Mouse (Mus musculus): ENCODE measurements at regions not wholly inside any gene's neighbourhood (a gene's known extent, or its start where the extent isn't known, plus 50 kb on each side); places are given as distances from the start of the nearest gene placed in this dataset.

DNA sequence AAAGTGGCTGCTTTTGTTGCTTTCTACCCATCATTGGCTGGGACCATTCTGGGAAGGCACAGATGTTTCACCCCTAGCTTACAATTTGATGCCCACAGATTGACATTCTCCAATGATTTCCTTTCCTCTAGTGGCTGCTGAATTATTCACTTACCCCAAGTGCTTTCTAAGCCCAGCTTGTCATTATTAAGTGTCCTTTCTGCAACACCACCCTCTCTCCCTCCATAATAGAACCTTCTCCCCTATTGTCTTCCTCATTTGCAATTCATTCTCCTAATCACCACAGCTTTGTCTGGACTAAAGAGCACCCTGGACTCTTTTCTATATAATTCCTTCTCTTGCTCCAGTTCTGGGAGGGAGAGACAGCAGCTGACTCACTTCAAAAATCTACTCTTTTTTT is 2780.0 kb upstream of the 5930422O12Rik start:
- ATAC-seq (replicated peaks; ENCODE audit: low FRiP score) (peak; percentile 78), DNase-seq (ENCODE audit: low spot score) (no peak)
- Histone ChIP-seq H3K4me2 (ENCODE audit: low read depth, low read length, severe bottlenecking) (no peak overlapping the region), H3K36me3 (ENCODE audit: control insufficient read depth, insufficient read depth, low read length) (no peaks in the 10 kb centered on the region), H3K9me3 (ENCODE audit: control insufficient read depth, low read length) (no peaks in the 10 kb centered on the region), H3K27me3 (ENCODE audit: control insufficient read depth, insufficient read depth, low read length) (no peaks in the 10 kb centered on the region), H3K4me1 (replicated peaks; ENCODE audit: control insufficient read depth, insufficient read depth, low read length) (no peaks in the 10 kb centered on the region), H3K4me3 (ENCODE audit: low read depth, low read length) (no peak overlapping the region), H3K27ac (ENCODE audit: low read depth, low read length) (no peak overlapping the region; the same call in 1 of the 2 replicates), H3K9ac (ENCODE audit: low read length) (no peak overlapping the region)

DNA sequence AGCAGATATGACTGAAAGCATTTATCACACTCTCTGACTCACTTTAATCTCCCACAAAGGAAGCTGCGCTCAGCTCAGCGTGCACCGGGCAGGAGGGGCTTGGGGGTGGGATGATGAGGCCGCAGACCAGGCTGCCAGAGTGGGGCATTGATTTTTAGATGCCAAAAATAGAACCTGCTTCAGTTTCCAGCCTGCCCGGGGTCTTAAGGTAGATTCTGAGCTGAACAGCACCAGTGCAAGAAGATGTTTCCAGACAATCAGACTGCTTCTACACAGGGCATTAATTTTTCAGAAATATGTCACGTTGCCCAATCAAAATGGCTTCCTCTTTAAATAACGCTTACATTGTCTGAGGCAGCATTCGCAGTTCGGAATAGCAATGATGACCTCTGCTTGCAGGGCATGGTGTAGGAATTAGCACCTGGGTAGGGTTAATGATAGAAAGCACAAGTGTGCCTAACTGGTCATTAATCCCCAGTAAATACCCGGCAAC is 2772.7 kb upstream of the 5930422O12Rik start:
- Histone ChIP-seq H3K27ac (ENCODE audit: low read depth, low read length) (no peak overlapping the region), H3K4me2 (ENCODE audit: low read depth, low read length, severe bottlenecking) (no peak overlapping the region), H3K9me3 (ENCODE audit: control insufficient read depth, low read length) (no peaks in the 10 kb centered on the region), H3K27me3 (ENCODE audit: control insufficient read depth, insufficient read depth, low read length) (no peaks in the 10 kb centered on the region), H3K4me3 (ENCODE audit: low read depth, low read length) (no peak overlapping the region), H3K4me1 (replicated peaks; ENCODE audit: control insufficient read depth, insufficient read depth, low read length) (no peaks in the 10 kb centered on the region), H3K9ac (ENCODE audit: low read length) (no peak overlapping the region), H3K36me3 (ENCODE audit: control insufficient read depth, insufficient read depth, low read length) (no peaks in the 10 kb centered on the region)
- ATAC-seq (replicated peaks; ENCODE audit: low FRiP score) (no peak), DNase-seq (ENCODE audit: low spot score) (no peak)
- 72% methylated on average over 10 of the region's 10 CpGs for WGBS

DNA sequence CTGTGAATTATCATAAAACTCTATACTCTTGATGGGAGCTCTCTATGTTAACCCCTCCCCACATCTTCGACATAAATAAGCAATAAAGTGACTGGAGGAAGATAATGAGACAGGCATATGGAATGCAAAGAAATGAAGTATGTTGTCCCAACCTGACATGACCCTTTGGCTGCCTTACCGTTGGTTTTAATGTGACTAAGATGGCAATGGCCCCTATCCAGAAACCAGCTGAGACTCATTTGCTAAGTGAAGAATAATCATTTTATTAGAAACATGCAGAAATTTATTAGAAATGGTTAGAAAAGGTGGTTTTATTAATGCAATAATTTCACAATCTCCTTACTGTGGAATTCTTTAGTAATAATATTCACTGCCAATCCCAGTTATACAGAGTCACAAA is 2767.2 kb upstream of the 5930422O12Rik start:
- Histone ChIP-seq H3K4me2 (ENCODE audit: low read depth, low read length, severe bottlenecking) (no peak overlapping the region), H3K4me1 (replicated peaks; ENCODE audit: control insufficient read depth, insufficient read depth, low read length) (no peaks in the 10 kb centered on the region), H3K36me3 (ENCODE audit: control insufficient read depth, insufficient read depth, low read length) (no peaks in the 10 kb centered on the region), H3K27ac (ENCODE audit: low read depth, low read length) (no peak overlapping the region), H3K9ac (ENCODE audit: low read length) (no peak overlapping the region), H3K9me3 (ENCODE audit: control insufficient read depth, low read length) (no peaks in the 10 kb centered on the region), H3K27me3 (ENCODE audit: control insufficient read depth, insufficient read depth, low read length) (no peaks in the 10 kb centered on the region), H3K4me3 (ENCODE audit: low read depth, low read length) (no peak overlapping the region)
- DNase-seq (ENCODE audit: low spot score) (no peak), ATAC-seq (replicated peaks; ENCODE audit: low FRiP score) (no peak)
- WGBS: 82% methylated on average over 2 of the region's 2 CpGs

DNA sequence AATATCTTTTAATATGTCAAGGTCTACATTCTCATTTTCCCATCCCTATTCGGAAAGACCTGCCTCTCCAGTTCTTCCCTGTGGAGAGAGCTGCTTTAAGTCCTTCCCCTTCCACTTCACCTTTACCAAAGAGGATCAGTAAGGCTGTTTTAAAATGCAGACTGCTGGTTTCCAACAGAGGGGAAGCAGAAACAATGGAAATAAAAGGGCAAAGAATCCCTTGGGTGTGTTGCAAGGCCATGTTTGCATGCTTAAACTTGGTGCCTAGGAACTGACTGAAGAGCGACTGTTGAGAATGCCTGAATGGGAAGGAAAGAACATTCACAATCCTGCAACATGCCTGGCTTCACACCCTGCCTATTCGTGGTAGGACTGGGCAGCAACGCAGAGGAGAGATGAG is 2759.1 kb upstream of the 5930422O12Rik start:
- Histone ChIP-seq H3K4me2 (ENCODE audit: low read depth, low read length, severe bottlenecking) (no peak overlapping the region), H3K4me1 (replicated peaks; ENCODE audit: control insufficient read depth, insufficient read depth, low read length) (no peaks in the 10 kb centered on the region), H3K27ac (ENCODE audit: low read depth, low read length) (no peak overlapping the region), H3K9me3 (ENCODE audit: control insufficient read depth, low read length) (no peaks in the 10 kb centered on the region), H3K27me3 (ENCODE audit: control insufficient read depth, insufficient read depth, low read length) (no peaks in the 10 kb centered on the region), H3K36me3 (ENCODE audit: control insufficient read depth, insufficient read depth, low read length) (no peaks in the 10 kb centered on the region), H3K9ac (ENCODE audit: low read length) (no peak overlapping the region), H3K4me3 (ENCODE audit: low read depth, low read length) (no peak overlapping the region)
- DNase-seq (ENCODE audit: low spot score) (no peak), ATAC-seq (replicated peaks; ENCODE audit: low FRiP score) (no peak)
- WGBS: 39% methylated on average over 4 of the region's 4 CpGs

DNA sequence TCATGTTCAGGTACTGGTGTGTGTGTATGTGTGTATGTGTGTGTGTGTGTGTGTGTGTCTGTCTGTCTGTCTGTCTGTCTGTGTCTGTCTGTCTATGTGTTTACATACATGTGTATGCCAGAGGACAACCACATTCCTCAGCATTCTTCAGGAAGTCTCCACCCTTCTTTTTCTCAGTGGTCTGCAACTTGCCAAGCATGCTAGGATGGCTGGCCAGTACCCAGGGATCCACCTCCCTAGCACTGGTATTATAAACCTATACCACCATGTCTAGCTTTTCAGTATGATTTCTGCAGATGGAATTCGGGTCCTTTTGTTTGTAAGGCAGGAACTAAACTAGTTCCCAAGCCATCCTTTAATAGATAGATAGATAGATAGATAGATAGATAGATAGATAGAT is 2751.1 kb upstream of the 5930422O12Rik start:
- no peak overlapping the region for H3K27ac ChIP-seq (ENCODE audit: low read depth, low read length)
- no peak for DNase-seq (ENCODE audit: low spot score)
- 79% methylated on average over 1 of the region's 1 CpGs for WGBS
- no peaks in the 10 kb centered on the region for H3K27me3 ChIP-seq (ENCODE audit: control insufficient read depth, insufficient read depth, low read length)
- no peaks in the 10 kb centered on the region for H3K36me3 ChIP-seq (ENCODE audit: control insufficient read depth, insufficient read depth, low read length)
- no peak overlapping the region for H3K9ac ChIP-seq (ENCODE audit: low read length)
- no peak overlapping the region for H3K4me2 ChIP-seq (ENCODE audit: low read depth, low read length, severe bottlenecking)
- no peak overlapping the region for H3K4me3 ChIP-seq (ENCODE audit: low read depth, low read length)
- ATAC-seq (replicated peaks; ENCODE audit: low FRiP score): no peak
- H3K9me3 ChIP-seq (ENCODE audit: control insufficient read depth, low read length): no peaks in the 10 kb centered on the region
- H3K4me1 ChIP-seq (replicated peaks; ENCODE audit: control insufficient read depth, insufficient read depth, low read length): no peaks in the 10 kb centered on the region

DNA sequence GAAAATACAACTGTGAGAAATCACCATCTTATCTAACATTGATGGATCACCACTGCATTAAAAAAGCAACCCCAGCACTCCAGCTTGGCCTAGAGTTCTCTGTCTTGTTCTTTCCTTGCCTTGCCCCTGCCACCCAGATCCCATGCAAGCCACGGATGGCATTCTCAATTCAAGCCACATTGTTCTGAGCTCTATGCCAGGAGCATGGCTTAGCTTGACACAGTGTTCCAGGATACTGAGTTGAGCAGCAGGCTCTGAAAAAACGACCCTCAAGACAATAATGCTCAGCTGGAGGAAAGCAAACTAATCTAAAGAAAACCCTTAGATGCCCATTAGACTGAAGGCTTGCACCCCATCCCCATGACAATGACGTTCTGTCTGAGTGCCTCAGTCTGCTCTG is 2746.3 kb upstream of the 5930422O12Rik start:
- H3K27ac ChIP-seq (ENCODE audit: low read depth, low read length): no peak overlapping the region
- H3K4me3 ChIP-seq (ENCODE audit: low read depth, low read length): no peak overlapping the region
- no peak overlapping the region for H3K9ac ChIP-seq (ENCODE audit: low read length)
- no peaks in the 10 kb centered on the region for H3K4me1 ChIP-seq (replicated peaks; ENCODE audit: control insufficient read depth, insufficient read depth, low read length)
- WGBS: 35% methylated on average over 3 of the region's 3 CpGs
- H3K36me3 ChIP-seq (ENCODE audit: control insufficient read depth, insufficient read depth, low read length): no peaks in the 10 kb centered on the region
- no peaks in the 10 kb centered on the region for H3K9me3 ChIP-seq (ENCODE audit: control insufficient read depth, low read length)
- H3K4me2 ChIP-seq (ENCODE audit: low read depth, low read length, severe bottlenecking): no peak overlapping the region
- ATAC-seq (replicated peaks; ENCODE audit: low FRiP score) (no peak), DNase-seq (ENCODE audit: low spot score) (no peak)
- no peaks in the 10 kb centered on the region for H3K27me3 ChIP-seq (ENCODE audit: control insufficient read depth, insufficient read depth, low read length)

DNA sequence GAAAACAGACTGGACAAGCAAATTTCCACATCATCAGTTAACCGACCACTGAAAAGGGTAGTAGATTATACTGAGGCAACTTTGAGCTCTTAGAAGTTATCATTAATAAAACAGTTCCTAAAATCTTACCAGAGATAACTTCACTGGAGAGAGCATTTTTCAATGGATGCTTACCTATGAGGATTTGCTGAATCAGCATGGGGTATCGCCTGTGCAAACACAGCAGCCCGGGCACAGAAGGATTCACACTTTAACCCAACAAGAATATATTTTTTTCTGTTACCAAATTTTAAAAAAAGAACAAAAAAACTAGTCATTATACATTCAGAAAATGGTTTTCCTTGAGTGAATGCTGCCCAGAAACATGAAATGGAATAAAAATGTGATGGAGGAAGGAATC is 2742.0 kb upstream of the 5930422O12Rik start:
- Histone ChIP-seq H3K9me3 (ENCODE audit: control insufficient read depth, low read length) (no peaks in the 10 kb centered on the region), H3K4me3 (ENCODE audit: low read depth, low read length) (no peak overlapping the region), H3K4me2 (ENCODE audit: low read depth, low read length, severe bottlenecking) (no peak overlapping the region), H3K27me3 (ENCODE audit: control insufficient read depth, insufficient read depth, low read length) (no peaks in the 10 kb centered on the region), H3K9ac (ENCODE audit: low read length) (no peak overlapping the region), H3K4me1 (replicated peaks; ENCODE audit: control insufficient read depth, insufficient read depth, low read length) (no peaks in the 10 kb centered on the region), H3K27ac (ENCODE audit: low read depth, low read length) (no peak overlapping the region), H3K36me3 (ENCODE audit: control insufficient read depth, insufficient read depth, low read length) (no peaks in the 10 kb centered on the region)
- DNase-seq (ENCODE audit: low spot score): no peak
- no peak for ATAC-seq (replicated peaks; ENCODE audit: low FRiP score)
- 89% methylated on average over 3 of the region's 3 CpGs for WGBS

DNA sequence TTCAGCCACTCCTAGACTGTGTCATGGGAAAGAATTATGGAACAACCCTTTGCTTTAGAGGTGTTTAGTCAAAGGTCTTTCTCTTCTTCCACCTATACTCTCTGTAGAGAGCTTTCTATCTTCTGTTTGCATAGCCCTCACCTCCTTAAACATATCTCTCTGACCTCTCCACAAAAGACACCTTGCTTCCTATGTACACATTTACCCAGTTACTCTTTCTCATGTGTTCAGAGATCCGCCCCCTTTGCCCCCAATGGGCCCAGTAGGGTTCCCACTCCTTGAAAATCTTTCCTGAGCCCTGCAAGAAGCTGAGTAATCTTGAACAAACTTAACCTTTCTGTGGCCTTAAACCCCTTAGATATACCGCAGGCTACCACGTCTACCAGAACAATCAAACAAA is 2734.4 kb upstream of the 5930422O12Rik start:
- H3K27ac ChIP-seq (ENCODE audit: low read depth, low read length): no peak overlapping the region
- WGBS: 87% methylated on average over 3 of the region's 3 CpGs
- no peak overlapping the region for H3K4me2 ChIP-seq (ENCODE audit: low read depth, low read length, severe bottlenecking)

DNA sequence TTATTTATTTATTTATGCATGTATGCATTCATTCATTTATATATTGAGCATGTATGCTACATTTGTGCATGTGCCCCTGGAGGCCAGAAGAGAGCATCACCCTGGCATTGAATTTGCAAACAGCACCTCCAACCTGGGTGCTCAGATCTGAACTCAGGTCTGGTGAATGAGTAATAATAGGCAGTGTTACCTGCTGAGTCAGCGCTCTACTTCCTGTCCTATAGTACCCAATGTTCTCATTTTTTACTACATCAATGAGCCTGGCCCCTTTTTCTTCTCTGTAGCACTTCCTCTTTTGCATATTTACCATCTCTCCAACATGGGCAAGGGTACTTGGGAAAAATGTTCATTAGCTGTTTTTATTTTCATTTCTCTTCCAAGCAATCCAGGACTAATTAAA is 2711.9 kb upstream of the 5930422O12Rik start:
- Histone ChIP-seq H3K36me3 (ENCODE audit: control insufficient read depth, insufficient read depth, low read length) (no peaks in the 10 kb centered on the region), H3K27ac (ENCODE audit: low read depth, low read length) (no peak overlapping the region), H3K9ac (ENCODE audit: low read length) (no peak overlapping the region), H3K4me1 (replicated peaks; ENCODE audit: control insufficient read depth, insufficient read depth, low read length) (no peaks in the 10 kb centered on the region), H3K4me2 (ENCODE audit: low read depth, low read length, severe bottlenecking) (no peak overlapping the region), H3K9me3 (ENCODE audit: control insufficient read depth, low read length) (no peaks in the 10 kb centered on the region), H3K27me3 (ENCODE audit: control insufficient read depth, insufficient read depth, low read length) (no peaks in the 10 kb centered on the region), H3K4me3 (ENCODE audit: low read depth, low read length) (no peak overlapping the region)
- DNase-seq (ENCODE audit: low spot score): no peak
- 97% methylated on average over 1 of the region's 1 CpGs for WGBS
- no peak for ATAC-seq (replicated peaks; ENCODE audit: low FRiP score)

More for the DNA sequence above, 2734.4 kb upstream of the 5930422O12Rik start:
- no peaks in the 10 kb centered on the region for H3K9me3 ChIP-seq (ENCODE audit: control insufficient read depth, low read length)
- no peaks in the 10 kb centered on the region for H3K27me3 ChIP-seq (ENCODE audit: control insufficient read depth, insufficient read depth, low read length)
- H3K4me3 ChIP-seq (ENCODE audit: low read depth, low read length): no peak overlapping the region
- no peaks in the 10 kb centered on the region for H3K36me3 ChIP-seq (ENCODE audit: control insufficient read depth, insufficient read depth, low read length)
- ATAC-seq (replicated peaks; ENCODE audit: low FRiP score) (no peak), DNase-seq (ENCODE audit: low spot score) (no peak)
- no peak overlapping the region for H3K9ac ChIP-seq (ENCODE audit: low read length)
- H3K4me1 ChIP-seq (replicated peaks; ENCODE audit: control insufficient read depth, insufficient read depth, low read length): no peaks in the 10 kb centered on the region
